Mouse (Mus musculus) heart, adult 2 months (tissue): ENCODE measurements at regions not wholly inside any gene's neighbourhood (a gene's known extent, or its start where the extent isn't known, plus 50 kb on each side); places are given as distances from the start of the nearest gene placed in this dataset.

ENCODE experiments used
- DNase-seq, 2 experiments: peaks; one replicate each; pipeline ENCODE4 v3.0.0; 2021
- H3K27ac ChIP-seq: fragments of 200-600 bp; 2 replicates; pipeline ENCODE4 v1.8.1; 2022
- H3K27me3 ChIP-seq: fragments of 200-500 bp; 2 replicates; pipeline ENCODE4 v1.6.1; 2012; ENCODE audit warnings: mild to moderate bottlenecking, low read length, inconsistent platforms, mixed read lengths; ENCODE audit not compliant: control insufficient read depth, insufficient read depth
- H3K36me3 ChIP-seq: fragments of 200-500 bp; 2 replicates; pipeline ENCODE4 v1.6.1; 2012; ENCODE audit warnings: low read length, inconsistent platforms; ENCODE audit not compliant: control insufficient read depth, insufficient read depth
- H3K4me1 ChIP-seq: fragments of 200-500 bp; 2 replicates; pipeline ENCODE4 v1.6.1; 2011; ENCODE audit warnings: low read length; ENCODE audit not compliant: control insufficient read depth, insufficient read depth
- H3K4me3 ChIP-seq: fragments of 200-600 bp; 2 replicates; pipeline ENCODE4 v1.8.1; 2022
- H3K79me2 ChIP-seq: fragments of 200-500 bp; replicated peaks from 2 replicates; pipeline ENCODE4 v1.6.1; 2012; ENCODE audit warnings: mild to moderate bottlenecking, inconsistent platforms, low read length, moderate library complexity, mixed read lengths; ENCODE audit not compliant: control insufficient read depth, insufficient read depth
- H3K9ac ChIP-seq: fragments of 200-500 bp; 2 replicates; pipeline ENCODE4 v1.6.1; 2012; ENCODE audit warnings: low read depth, mild to moderate bottlenecking, control low read depth, inconsistent platforms, low read length, mixed read lengths
- CTCF ChIP-seq: fragments of 200-600 bp; IDR thresholded peaks from 2 replicates; pipeline ENCODE4 v1.8.1; 2022; ENCODE audit warnings: antibody characterized with exemption, mild to moderate bottlenecking, moderate library complexity
- EP300 ChIP-seq: fragments of 200-500 bp; IDR thresholded peaks from 2 replicates; pipeline ENCODE4 v1.6.1; 2011; ENCODE audit warnings: low read depth, low read length, control low read depth; ENCODE audit not compliant: insufficient read depth
- POLR2A ChIP-seq: fragments of 200-500 bp; IDR thresholded peaks from 2 replicates; pipeline ENCODE4 v1.6.1; 2011; ENCODE audit warnings: mild to moderate bottlenecking, low read depth, low read length, control low read depth; ENCODE audit not compliant: insufficient read depth
- WGBS: fragments of 180-500 bp; shearing (Covaris S2); methylation state at CpG from one replicate; pipeline ENCODE4 v1.1.7; 2018; 5-methylcytosine and 5-hydroxymethylcytosine counted together
- intact Hi-C: fragments of 180-260 bp; cut with DNase I; formaldehyde crosslinking; loops from one replicate; pipeline ENCODE4 v1.15.1; 2025

DNA sequence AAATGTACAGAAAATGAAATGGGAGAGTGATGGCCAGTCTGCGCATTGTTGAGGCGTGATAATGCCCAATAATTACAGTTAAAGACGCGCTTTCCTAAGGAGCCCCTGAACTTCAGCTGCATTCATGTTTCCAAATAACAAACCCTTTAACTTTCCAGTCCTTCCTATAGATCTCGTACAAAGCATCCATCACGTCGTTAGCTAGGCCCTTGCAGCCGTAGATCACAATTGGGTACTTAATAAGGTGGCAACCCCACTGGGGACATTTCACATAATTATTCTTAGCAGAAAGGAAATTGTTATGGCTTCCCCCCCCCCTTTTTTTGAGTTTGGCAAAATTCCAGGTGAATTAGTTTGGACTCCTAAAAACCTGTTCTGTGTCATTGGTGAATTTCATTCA lies 233.7 kb upstream of the Dnajc19 start:
- Histone ChIP-seq H3K27me3 (peaks cover 1% of the 10 kb centered on the region; the same call in 1 of the 2 replicates), H3K9ac (no peak overlapping the region), H3K27ac (no peak overlapping the region), H3K36me3 (no peaks in the 10 kb centered on the region), H3K4me3 (no peak overlapping the region), H3K79me2 (no peaks in the 10 kb centered on the region), H3K4me1 (no peaks in the 10 kb centered on the region)
- intact Hi-C loops, result no loop called here
- DNase-seq, result no peak
- WGBS, result 93% methylated on average over 8 of the region's 8 CpGs
- TF ChIP-seq EP300 (no peak), CTCF (no peak), POLR2A (no peak)

DNA sequence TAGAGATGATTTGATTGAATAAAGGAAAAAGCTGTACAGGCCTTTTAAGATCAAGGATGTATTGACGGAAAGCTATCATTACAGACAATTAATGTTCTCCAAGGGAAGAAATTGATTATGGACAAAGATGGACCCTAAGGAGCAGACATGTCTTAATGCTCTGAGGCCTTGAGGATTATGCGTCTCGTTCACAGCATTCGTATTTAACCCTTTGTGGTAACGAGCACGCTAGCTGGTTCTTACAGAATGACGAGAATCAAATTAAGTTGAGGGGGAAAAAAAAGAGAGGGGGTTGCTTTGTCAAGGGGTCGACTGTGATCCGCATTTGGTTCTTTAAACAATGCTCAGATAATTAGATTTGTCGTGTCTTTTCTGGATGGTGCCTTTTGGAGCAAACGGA lies 233.3 kb upstream of the Dnajc19 start:
- H3K4me1 ChIP-seq, result no peaks in the 10 kb centered on the region
- TF ChIP-seq CTCF, result no peak
- TF ChIP-seq POLR2A, result no peak
- TF ChIP-seq EP300, result no peak
- peaks cover 1% of the 10 kb centered on the region; the same call in 1 of the 2 replicates for H3K27me3 ChIP-seq
- no peak for DNase-seq
- H3K27ac ChIP-seq, result no peak overlapping the region
- no peak overlapping the region for H3K9ac ChIP-seq
- no peaks in the 10 kb centered on the region for H3K79me2 ChIP-seq
- intact Hi-C loops, result no loop called here
- 76% methylated on average over 11 of the region's 11 CpGs for WGBS
- H3K36me3 ChIP-seq, result no peaks in the 10 kb centered on the region
- H3K4me3 ChIP-seq, result no peak overlapping the region

GRCm38 (mm10) chr3:34311944-34312343 lies 230.8 kb upstream of the Dnajc19 start:
- TF ChIP-seq EP300, result no peak
- no peak for TF ChIP-seq POLR2A
- no peak for TF ChIP-seq CTCF
- DNase-seq, result no peak
- 88% methylated on average over 6 of the region's 6 CpGs for whole genome bisulfite sequencing
- H3K27ac ChIP-seq, result no peak overlapping the region
- H3K4me1 ChIP-seq, result no peaks in the 10 kb centered on the region
- H3K4me3 ChIP-seq, result no peak overlapping the region
- no peaks in the 10 kb centered on the region for H3K36me3 ChIP-seq
- intact Hi-C loops, result no loop called here
- H3K9ac ChIP-seq, result no peak overlapping the region
- peaks cover 1% of the 10 kb centered on the region; the same call in 1 of the 2 replicates for H3K27me3 ChIP-seq
- no peaks in the 10 kb centered on the region for H3K79me2 ChIP-seq

DNA sequence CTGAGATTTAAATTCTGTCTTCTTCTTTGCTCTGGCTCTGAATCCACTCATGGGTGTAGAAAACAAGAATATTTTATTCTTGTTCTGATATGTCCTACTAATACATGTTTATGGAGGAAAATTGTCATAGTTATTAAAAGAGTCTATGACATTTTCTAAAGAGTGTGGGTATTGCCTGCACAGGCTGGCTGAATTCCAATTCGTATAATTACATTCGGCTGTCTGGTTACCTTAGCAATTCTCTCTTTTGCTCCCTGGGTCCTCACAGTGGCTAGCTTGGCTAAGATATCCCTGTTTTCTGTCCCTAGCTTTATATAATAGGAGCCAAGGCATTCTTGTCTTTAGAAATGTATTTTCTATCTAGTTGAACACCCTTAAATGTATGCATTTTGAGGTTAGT lies 218.5 kb upstream of the Dnajc19 start:
- Histone ChIP-seq H3K36me3 (no peaks in the 10 kb centered on the region), H3K4me1 (no peaks in the 10 kb centered on the region), H3K4me3 (no peak overlapping the region), H3K27me3 (no peaks in the 10 kb centered on the region), H3K27ac (no peak overlapping the region), H3K9ac (no peak overlapping the region), H3K79me2 (no peaks in the 10 kb centered on the region)
- WGBS, result 84% methylated on average over 2 of the region's 2 CpGs
- no peak for DNase-seq
- intact Hi-C loops, result no loop called here
- TF ChIP-seq POLR2A (no peak), EP300 (no peak), CTCF (no peak)

DNA sequence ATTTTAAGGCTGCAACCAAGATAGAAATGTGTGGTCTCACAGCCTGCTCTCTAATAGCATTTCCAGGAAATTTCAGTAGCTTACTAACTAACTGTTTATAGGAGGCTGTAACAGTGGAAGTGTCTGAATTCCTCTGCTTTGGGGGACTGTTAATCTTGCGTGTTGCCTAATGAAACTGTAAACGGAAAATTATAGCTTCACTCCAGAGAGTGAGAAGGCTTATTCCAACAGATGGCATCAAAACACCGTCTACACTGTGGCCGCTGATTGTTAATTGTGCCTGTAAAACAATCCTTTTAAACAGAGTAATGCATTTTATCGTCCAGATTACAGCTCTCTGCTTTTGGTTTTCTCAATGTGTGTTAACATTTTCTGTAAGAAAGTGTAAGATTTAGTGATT lies 206.7 kb upstream of the Dnajc19 start:
- no peak for DNase-seq
- no peak overlapping the region for H3K9ac ChIP-seq
- H3K4me3 ChIP-seq, result no peak overlapping the region
- 58% methylated on average over 5 of the region's 5 CpGs for WGBS
- no peaks in the 10 kb centered on the region for H3K79me2 ChIP-seq
- H3K27me3 ChIP-seq, result no peaks in the 10 kb centered on the region
- H3K36me3 ChIP-seq, result no peaks in the 10 kb centered on the region
- no peaks in the 10 kb centered on the region for H3K4me1 ChIP-seq
- intact Hi-C loops, result no loop called here
- no peak overlapping the region for H3K27ac ChIP-seq
- TF ChIP-seq POLR2A (no peak), CTCF (no peak), EP300 (no peak)

DNA sequence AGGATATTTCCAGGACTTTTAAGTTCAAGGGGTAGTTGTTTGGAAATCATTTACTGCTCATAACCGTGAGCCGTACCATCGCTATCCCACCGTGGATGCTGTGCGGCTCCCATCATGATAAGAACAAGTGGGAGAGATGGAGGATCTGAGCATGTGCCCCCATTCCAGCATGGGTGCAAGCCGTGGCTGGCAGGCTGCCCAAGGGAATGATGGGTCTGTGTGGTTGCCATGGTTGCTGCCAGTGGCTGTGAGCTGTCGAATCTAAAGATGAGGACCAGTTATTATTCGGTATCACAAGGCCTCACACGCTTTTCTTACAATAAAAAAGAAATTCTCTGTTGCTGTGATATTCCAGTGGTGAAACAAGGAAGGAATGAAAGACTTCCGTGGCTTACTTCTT lies 189.0 kb upstream of the Dnajc19 start:
- DNase-seq, result no peak
- intact Hi-C loops, result no loop called here

More for the DNA sequence above, 189.0 kb upstream of the Dnajc19 start:
- Histone ChIP-seq H3K4me1 (no peaks in the 10 kb centered on the region), H3K27me3 (no peaks in the 10 kb centered on the region), H3K4me3 (no peak overlapping the region), H3K27ac (no peak overlapping the region), H3K9ac (no peak overlapping the region), H3K79me2 (no peaks in the 10 kb centered on the region), H3K36me3 (no peaks in the 10 kb centered on the region)
- 85% methylated on average over 10 of the region's 10 CpGs for WGBS
- TF ChIP-seq CTCF (no peak), EP300 (no peak), POLR2A (no peak)
